Mouse (Mus musculus): Measurements from ENCODE around the gene Flt3.

GRCm38 (mm10) chr5:147292506-147293120 is 107.7 kb downstream of the Flt3 start:
- TF ChIP-seq EP300 (IDR thresholded peaks at IDR 0.05; ENCODE audit: insufficient read depth, low read depth, low read length) (no peak), POLR2A (IDR thresholded peaks at IDR 0.05; ENCODE audit: insufficient read depth, low read depth, low read length) (no peak), CTCF (IDR thresholded peaks at IDR 0.05) (no peak)

Measured in heart, adult 2 months (tissue).